Mouse (Mus musculus): ENCODE measurements around the gene Dbi. TPM values are rescaled to one million over a fixed set of nuclear protein-coding genes. Genes with fewer than 3 reads are reported as not detected.

Gene Dbi
- polyA plus RNA-seq, 1 experiment from 2014 or later = 681 TPM

DNA sequence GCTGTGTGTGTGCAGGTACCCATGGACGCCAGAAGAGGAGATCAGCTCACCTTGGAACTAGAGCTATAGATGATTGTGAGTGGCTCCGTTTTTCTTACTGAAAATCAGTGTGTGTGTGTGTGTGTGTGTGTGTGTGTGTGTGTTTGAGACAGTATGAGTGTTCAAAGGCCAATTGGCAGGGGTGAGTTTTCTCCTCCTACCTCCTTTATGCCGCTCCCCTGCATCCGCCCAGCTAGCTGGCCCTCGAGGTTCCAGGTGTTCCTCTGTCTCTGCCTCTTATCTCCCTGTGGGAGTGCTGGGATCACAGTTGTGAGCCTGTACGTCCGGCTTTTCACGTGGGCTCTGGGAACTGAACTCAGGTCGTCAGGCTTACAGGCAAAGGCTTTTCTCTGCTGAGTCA lies 5.4 kb upstream of the Dbi start:
- ATAC-seq (ENCODE audit: insufficient number of reproducible peaks, low FRiP score, low TSS enrichment, low read depth) = no peak
- no peak for DNase-seq (ENCODE audit: low spot score)
- H3K27me3 ChIP-seq (ENCODE audit: control insufficient read depth, insufficient read depth, low read length) = no peaks in the 10 kb centered on the region
- H3K27ac ChIP-seq (replicated peaks; ENCODE audit: low read depth, low read length) = no peak overlapping the region
- H3K9me3 ChIP-seq (ENCODE audit: control insufficient read depth, low read length) = no peaks in the 10 kb centered on the region
- H3K9ac ChIP-seq (ENCODE audit: low read length) = no peak overlapping the region
- H3K4me3 ChIP-seq (ENCODE audit: low read depth, low read length) = no peak overlapping the region
- 82% methylated on average over 9 of the region's 9 CpGs for WGBS
- H3K4me1 ChIP-seq (ENCODE audit: control insufficient read depth, insufficient read depth, low read length) = no peaks in the 10 kb centered on the region
- H3K4me2 ChIP-seq (ENCODE audit: low read depth, severe bottlenecking) = no peak overlapping the region
- no peaks in the 10 kb centered on the region for H3K36me3 ChIP-seq (ENCODE audit: control insufficient read depth, insufficient read depth, low read length)

DNA sequence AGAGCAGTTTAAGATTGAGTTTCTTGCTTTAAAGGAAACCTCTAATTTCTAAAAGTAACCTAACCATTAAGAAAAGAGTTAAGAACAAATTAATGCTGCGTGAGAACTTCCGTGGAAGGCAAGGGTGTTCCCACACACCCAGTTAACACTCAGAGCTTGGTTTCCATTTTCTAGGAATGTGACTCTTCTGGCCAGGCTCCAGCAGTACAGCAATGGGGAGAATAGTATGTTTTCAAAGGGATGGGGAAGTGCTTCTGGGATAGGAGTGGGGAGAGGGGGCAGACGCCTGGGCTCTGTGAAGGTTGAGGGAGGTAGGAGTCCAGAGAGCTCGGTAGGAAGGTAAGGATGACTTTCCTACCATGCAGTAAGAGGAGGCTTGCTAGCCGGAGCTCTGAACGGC lies 4.6 kb upstream of the Dbi start:
- Histone ChIP-seq H3K9ac (ENCODE audit: low read length) (no peak overlapping the region), H3K36me3 (ENCODE audit: control insufficient read depth, insufficient read depth, low read length) (no peaks in the 10 kb centered on the region), H3K4me3 (ENCODE audit: low read depth, low read length) (no peak overlapping the region), H3K4me1 (ENCODE audit: control insufficient read depth, insufficient read depth, low read length) (no peaks in the 10 kb centered on the region), H3K4me2 (ENCODE audit: low read depth, severe bottlenecking) (no peak overlapping the region), H3K27ac (replicated peaks; ENCODE audit: low read depth, low read length) (no peak overlapping the region), H3K9me3 (ENCODE audit: control insufficient read depth, low read length) (no peaks in the 10 kb centered on the region), H3K27me3 (ENCODE audit: control insufficient read depth, insufficient read depth, low read length) (no peaks in the 10 kb centered on the region)
- WGBS = 88% methylated on average over 6 of the region's 6 CpGs
- no peak for DNase-seq (ENCODE audit: low spot score)
- ATAC-seq (ENCODE audit: insufficient number of reproducible peaks, low FRiP score, low TSS enrichment, low read depth) = no peak

DNA sequence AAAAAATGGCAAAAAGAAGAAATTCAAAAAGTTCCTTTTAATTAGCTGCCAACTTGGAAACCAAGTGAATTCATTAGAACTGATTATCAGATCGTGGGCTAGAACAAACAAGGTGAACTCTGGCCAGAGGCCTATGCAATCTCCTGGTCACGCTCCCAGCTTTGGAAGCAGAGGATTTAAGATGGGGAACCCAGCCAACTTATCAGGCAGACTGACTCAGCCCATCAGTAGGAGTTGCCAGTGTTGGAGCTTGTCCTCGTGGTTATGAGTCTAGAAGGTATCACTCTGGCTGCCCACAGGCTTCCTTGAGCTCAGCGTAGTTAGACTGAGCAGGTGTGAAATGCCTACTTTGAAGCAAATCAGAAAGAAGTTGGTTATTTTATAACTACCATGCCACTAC lies 4.0 kb upstream of the Dbi start:
- Histone ChIP-seq H3K27ac (replicated peaks; ENCODE audit: low read depth, low read length) (no peak overlapping the region), H3K4me3 (ENCODE audit: low read depth, low read length) (no peak overlapping the region), H3K9ac (ENCODE audit: low read length) (no peak overlapping the region), H3K9me3 (ENCODE audit: control insufficient read depth, low read length) (no peaks in the 10 kb centered on the region), H3K4me1 (ENCODE audit: control insufficient read depth, insufficient read depth, low read length) (peaks cover 3% of the 10 kb centered on the region), H3K4me2 (ENCODE audit: low read depth, severe bottlenecking) (no peak overlapping the region), H3K27me3 (ENCODE audit: control insufficient read depth, insufficient read depth, low read length) (no peaks in the 10 kb centered on the region), H3K36me3 (ENCODE audit: control insufficient read depth, insufficient read depth, low read length) (no peaks in the 10 kb centered on the region)
- DNase-seq (ENCODE audit: low spot score) (no peak), ATAC-seq (ENCODE audit: insufficient number of reproducible peaks, low FRiP score, low TSS enrichment, low read depth) (no peak)
- 85% methylated on average over 4 of the region's 4 CpGs for WGBS

GRCm38 (mm10) chr1:120122634-120123383 lies 1.9 kb upstream of the Dbi start:
- Histone ChIP-seq H3K4me3 (ENCODE audit: low read depth, low read length) (no peak overlapping the region), H3K27me3 (ENCODE audit: control insufficient read depth, insufficient read depth, low read length) (no peaks in the 10 kb centered on the region), H3K4me1 (ENCODE audit: control insufficient read depth, insufficient read depth, low read length) (peaks cover 7% of the 10 kb centered on the region), H3K9me3 (ENCODE audit: control insufficient read depth, low read length) (no peaks in the 10 kb centered on the region), H3K4me2 (ENCODE audit: low read depth, severe bottlenecking) (no peak overlapping the region), H3K36me3 (ENCODE audit: control insufficient read depth, insufficient read depth, low read length) (no peaks in the 10 kb centered on the region; the same call in 1 of the 2 replicates), H3K27ac (replicated peaks; ENCODE audit: low read depth, low read length) (no peak overlapping the region), H3K9ac (ENCODE audit: low read length) (no peak overlapping the region)
- ATAC-seq (ENCODE audit: insufficient number of reproducible peaks, low FRiP score, low TSS enrichment, low read depth) = no peak
- no peak for DNase-seq (ENCODE audit: low spot score)
- WGBS = 91% methylated on average over 8 of the region's 8 CpGs

- Histone ChIP-seq H3K4me3 (ENCODE audit: low read depth, low read length) (peak overlapping the region; percentile 61), H3K27ac (replicated peaks; ENCODE audit: low read depth, low read length) (no peak overlapping the region), H3K4me1 (ENCODE audit: control insufficient read depth, insufficient read depth, low read length) (peaks cover 7% of the 10 kb centered on the region), H3K9me3 (ENCODE audit: control insufficient read depth, low read length) (no peaks in the 10 kb centered on the region), H3K9ac (ENCODE audit: low read length) (peak overlapping the region; percentile 56), H3K36me3 (ENCODE audit: control insufficient read depth, insufficient read depth, low read length) (peaks cover 2% of the 10 kb centered on the region; the same call in 1 of the 2 replicates), H3K27me3 (ENCODE audit: control insufficient read depth, insufficient read depth, low read length) (no peaks in the 10 kb centered on the region), H3K4me2 (ENCODE audit: low read depth, severe bottlenecking) (peak overlapping the region; percentile 85)
- ATAC-seq (ENCODE audit: insufficient number of reproducible peaks, low FRiP score, low TSS enrichment, low read depth) = no peak
- DNase-seq (ENCODE audit: low spot score) = no peak
- WGBS = 91% methylated on average over 9 of the region's 9 CpGs
Observed at GRCm38 (mm10) chr1:120121930-120122530, 1.2 kb upstream of the Dbi start.

GRCm38 (mm10) chr1:120120141-120120968 lies 523 bp downstream of the Dbi start:
- 6% methylated on average over 24 of the region's 24 CpGs for WGBS
- peak overlapping the region; percentile 85 for H3K4me2 ChIP-seq (ENCODE audit: low read depth, severe bottlenecking)
- ATAC-seq (ENCODE audit: insufficient number of reproducible peaks, low FRiP score, low TSS enrichment, low read depth) = peak; percentile 62
- H3K9me3 ChIP-seq (ENCODE audit: control insufficient read depth, low read length) = no peaks in the 10 kb centered on the region
- peak overlapping the region; percentile 60 for H3K9ac ChIP-seq (ENCODE audit: low read length)
- H3K36me3 ChIP-seq (ENCODE audit: control insufficient read depth, insufficient read depth, low read length) = peaks cover 11% of the 10 kb centered on the region
- peak overlapping the region; percentile 76 for H3K27ac ChIP-seq (replicated peaks; ENCODE audit: low read depth, low read length)
- peaks cover 7% of the 10 kb centered on the region for H3K4me1 ChIP-seq (ENCODE audit: control insufficient read depth, insufficient read depth, low read length)
- H3K4me3 ChIP-seq (ENCODE audit: low read depth, low read length) = peak overlapping the region; percentile 61
- peak; percentile 52 for DNase-seq (ENCODE audit: low spot score)
- H3K27me3 ChIP-seq (ENCODE audit: control insufficient read depth, insufficient read depth, low read length) = no peaks in the 10 kb centered on the region

DNA sequence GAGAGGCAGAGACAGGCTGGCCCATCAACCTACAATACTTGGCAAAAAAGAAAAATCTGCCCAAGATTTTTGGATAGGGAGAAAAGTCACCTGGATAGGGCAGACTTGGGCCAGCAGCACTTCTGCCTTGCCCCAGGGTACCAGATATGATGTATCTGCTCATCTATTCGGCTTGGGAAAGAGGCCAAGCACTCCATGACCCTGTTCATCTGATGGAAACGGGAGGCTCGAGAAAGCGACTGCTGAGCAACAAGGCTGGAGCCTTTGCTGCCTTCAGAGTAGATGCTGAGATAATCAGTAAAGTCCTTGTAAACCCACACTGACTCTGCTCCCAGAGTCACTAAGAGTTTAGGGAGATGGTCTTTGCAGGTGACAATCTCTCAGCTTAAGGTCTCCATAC lies 1.5 kb downstream of the Dbi start:
- Histone ChIP-seq H3K27me3 (ENCODE audit: control insufficient read depth, insufficient read depth, low read length) (no peaks in the 10 kb centered on the region), H3K4me3 (ENCODE audit: low read depth, low read length) (no peak overlapping the region), H3K9ac (ENCODE audit: low read length) (peak overlapping the region; percentile 0; the same call in 1 of the 2 replicates), H3K4me2 (ENCODE audit: low read depth, severe bottlenecking) (peak overlapping the region; percentile 85; the same call in 1 of the 2 replicates), H3K4me1 (ENCODE audit: control insufficient read depth, insufficient read depth, low read length) (peaks cover 7% of the 10 kb centered on the region), H3K36me3 (ENCODE audit: control insufficient read depth, insufficient read depth, low read length) (peaks cover 21% of the 10 kb centered on the region), H3K9me3 (ENCODE audit: control insufficient read depth, low read length) (no peaks in the 10 kb centered on the region), H3K27ac (replicated peaks; ENCODE audit: low read depth, low read length) (no peak overlapping the region)
- no peak for ATAC-seq (ENCODE audit: insufficient number of reproducible peaks, low FRiP score, low TSS enrichment, low read depth)
- 90% methylated on average over 4 of the region's 4 CpGs for WGBS
- DNase-seq (ENCODE audit: low spot score) = no peak

DNA sequence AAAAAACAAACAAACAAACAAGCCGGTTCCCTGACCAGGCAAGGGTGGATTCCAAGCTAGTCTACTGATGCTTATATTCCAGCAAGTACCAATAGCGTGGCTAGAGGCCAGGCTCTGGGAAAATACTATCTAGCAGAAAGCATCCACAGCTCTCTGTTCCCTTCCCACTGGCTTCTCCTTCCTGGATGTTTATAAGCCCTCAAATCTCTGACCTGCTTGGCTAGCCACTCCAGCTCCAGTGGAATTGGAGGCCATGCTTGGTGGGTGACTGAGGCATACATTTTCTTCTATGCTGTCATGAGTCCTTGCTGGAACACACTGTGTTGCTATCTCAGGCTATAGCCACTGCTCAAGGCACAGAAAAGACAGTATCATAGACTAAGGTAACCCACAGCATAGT lies 2.0 kb downstream of the Dbi start:
- DNase-seq (ENCODE audit: low spot score) = no peak
- Histone ChIP-seq H3K9me3 (ENCODE audit: control insufficient read depth, low read length) (no peaks in the 10 kb centered on the region), H3K4me2 (ENCODE audit: low read depth, severe bottlenecking) (no peak overlapping the region), H3K27ac (replicated peaks; ENCODE audit: low read depth, low read length) (no peak overlapping the region), H3K4me3 (ENCODE audit: low read depth, low read length) (no peak overlapping the region), H3K27me3 (ENCODE audit: control insufficient read depth, insufficient read depth, low read length) (no peaks in the 10 kb centered on the region), H3K4me1 (ENCODE audit: control insufficient read depth, insufficient read depth, low read length) (peaks cover 7% of the 10 kb centered on the region), H3K9ac (ENCODE audit: low read length) (no peak overlapping the region), H3K36me3 (ENCODE audit: control insufficient read depth, insufficient read depth, low read length) (peaks cover 24% of the 10 kb centered on the region)
- WGBS = 90% methylated on average over 2 of the region's 2 CpGs
- ATAC-seq (ENCODE audit: insufficient number of reproducible peaks, low FRiP score, low TSS enrichment, low read depth) = no peak

Data from limb, embryonic 11.5 days (tissue).